Mouse (Mus musculus): Measurements from ENCODE around the gene Atp6v0c. TPM values are rescaled to one million over a fixed set of nuclear protein-coding genes. Genes with fewer than 3 reads are reported as not detected.
A peak's percentile ranks its signal among the peaks of the same experiment; 100 is the strongest.

Gene Atp6v0c
- polyA plus RNA-seq, 1 experiment from 2014 or later: 504 TPM

- 73% methylated on average over 3 of the region's 3 CpGs for WGBS
- H3K36me3 ChIP-seq (ENCODE audit: control insufficient read depth, insufficient read depth, low read length): no peaks in the 10 kb centered on the region
- peaks cover 10% of the 10 kb centered on the region; the same call in 1 of the 2 replicates for H3K4me1 ChIP-seq (ENCODE audit: control insufficient read depth, insufficient read depth, low read length)
- H3K27me3 ChIP-seq (ENCODE audit: control insufficient read depth, insufficient read depth, low read length): no peaks in the 10 kb centered on the region
- H3K9me3 ChIP-seq (replicated peaks; ENCODE audit: control insufficient read depth, low read length): no peaks in the 10 kb centered on the region
- H3K4me3 ChIP-seq (replicated peaks; ENCODE audit: low read length): no peak overlapping the region
- no peak overlapping the region for H3K9ac ChIP-seq (ENCODE audit: low read length)
- no peak overlapping the region for H3K4me2 ChIP-seq (ENCODE audit: low read depth, low read length)
- H3K27ac ChIP-seq (ENCODE audit: low read length): no peak overlapping the region
- no peak for ATAC-seq (ENCODE audit: insufficient read depth, low FRiP score)
Observed at GRCm38 (mm10) chr17:24154463-24154862, 15.0 kb downstream of the Atp6v0c start.

GRCm38 (mm10) chr17:24151890-24152563 lies 17.5 kb downstream of the Atp6v0c start:
- H3K27ac ChIP-seq (ENCODE audit: low read length): peak overlapping the region; percentile 74
- no peaks in the 10 kb centered on the region for H3K36me3 ChIP-seq (ENCODE audit: control insufficient read depth, insufficient read depth, low read length)
- H3K4me1 ChIP-seq (ENCODE audit: control insufficient read depth, insufficient read depth, low read length): peaks cover 10% of the 10 kb centered on the region; the same call in 1 of the 2 replicates
- H3K9ac ChIP-seq (ENCODE audit: low read length): peak overlapping the region; percentile 71
- H3K4me3 ChIP-seq (replicated peaks; ENCODE audit: low read length): peak overlapping the region; percentile 46
- no peaks in the 10 kb centered on the region for H3K9me3 ChIP-seq (replicated peaks; ENCODE audit: control insufficient read depth, low read length)
- peak overlapping the region; percentile 93 for H3K4me2 ChIP-seq (ENCODE audit: low read depth, low read length)
- H3K27me3 ChIP-seq (ENCODE audit: control insufficient read depth, insufficient read depth, low read length): no peaks in the 10 kb centered on the region
- peak; percentile 94 for ATAC-seq (ENCODE audit: insufficient read depth, low FRiP score)
- under 1% methylated on average over 26 of the region's 26 CpGs for WGBS

- peak overlapping the region; percentile 71 for H3K9ac ChIP-seq (ENCODE audit: low read length)
- H3K4me3 ChIP-seq (replicated peaks; ENCODE audit: low read length): peak overlapping the region; percentile 46
- WGBS: 10% methylated on average over 7 of the region's 7 CpGs
- no peaks in the 10 kb centered on the region for H3K9me3 ChIP-seq (replicated peaks; ENCODE audit: control insufficient read depth, low read length)
- no peak overlapping the region for H3K27ac ChIP-seq (ENCODE audit: low read length)
- no peaks in the 10 kb centered on the region for H3K36me3 ChIP-seq (ENCODE audit: control insufficient read depth, insufficient read depth, low read length)
- ATAC-seq (ENCODE audit: insufficient read depth, low FRiP score): no peak
- H3K4me2 ChIP-seq (ENCODE audit: low read depth, low read length): peak overlapping the region; percentile 93
- H3K4me1 ChIP-seq (ENCODE audit: control insufficient read depth, insufficient read depth, low read length): peaks cover 10% of the 10 kb centered on the region; the same call in 1 of the 2 replicates
- H3K27me3 ChIP-seq (ENCODE audit: control insufficient read depth, insufficient read depth, low read length): no peaks in the 10 kb centered on the region
Observed at GRCm38 (mm10) chr17:24151382-24151781, 18.1 kb downstream of the Atp6v0c start.

- peaks cover 10% of the 10 kb centered on the region; the same call in 1 of the 2 replicates for H3K4me1 ChIP-seq (ENCODE audit: control insufficient read depth, insufficient read depth, low read length)
- H3K4me2 ChIP-seq (ENCODE audit: low read depth, low read length): peak within 1 kb of the TSS; percentile 93
- no peaks in the 10 kb centered on the region for H3K36me3 ChIP-seq (ENCODE audit: control insufficient read depth, insufficient read depth, low read length)
- H3K4me3 ChIP-seq (replicated peaks; ENCODE audit: low read length): peak within 1 kb of the TSS; percentile 46
- 77% methylated on average over 2 of the region's 2 CpGs for WGBS
- H3K27me3 ChIP-seq (ENCODE audit: control insufficient read depth, insufficient read depth, low read length): no peaks in the 10 kb centered on the region
- H3K27ac ChIP-seq (ENCODE audit: low read length): peak within 1 kb of the TSS; percentile 65; the same call in 1 of the 2 replicates
- no peak for ATAC-seq (ENCODE audit: insufficient read depth, low FRiP score)
- no peaks in the 10 kb centered on the region for H3K9me3 ChIP-seq (replicated peaks; ENCODE audit: control insufficient read depth, low read length)
- H3K9ac ChIP-seq (ENCODE audit: low read length): peak within 1 kb of the TSS; percentile 71
Observed at GRCm38 (mm10) chr17:24150824-24151223, 18.7 kb downstream of the Atp6v0c start, which contains the start of gene Pdpk1. Gene Pdpk1, minus strand, starts transcription at chr17:24150924.

GRCm38 (mm10) chr17:24149421-24149820 lies 20.1 kb downstream of the Atp6v0c start:
- Histone ChIP-seq H3K4me3 (replicated peaks; ENCODE audit: low read length) (no peak overlapping the region), H3K27me3 (ENCODE audit: control insufficient read depth, insufficient read depth, low read length) (no peaks in the 10 kb centered on the region), H3K36me3 (ENCODE audit: control insufficient read depth, insufficient read depth, low read length) (no peaks in the 10 kb centered on the region), H3K4me2 (ENCODE audit: low read depth, low read length) (no peak overlapping the region), H3K9me3 (replicated peaks; ENCODE audit: control insufficient read depth, low read length) (no peaks in the 10 kb centered on the region), H3K4me1 (ENCODE audit: control insufficient read depth, insufficient read depth, low read length) (peaks cover 10% of the 10 kb centered on the region; the same call in 1 of the 2 replicates), H3K9ac (ENCODE audit: low read length) (no peak overlapping the region), H3K27ac (ENCODE audit: low read length) (no peak overlapping the region)
- WGBS: 85% methylated on average over 7 of the region's 7 CpGs
- no peak for ATAC-seq (ENCODE audit: insufficient read depth, low FRiP score)

GRCm38 (mm10) chr17:24142897-24143296 lies 26.6 kb downstream of the Atp6v0c start:
- no peaks in the 10 kb centered on the region for H3K27me3 ChIP-seq (ENCODE audit: control insufficient read depth, insufficient read depth, low read length)
- no peaks in the 10 kb centered on the region for H3K36me3 ChIP-seq (ENCODE audit: control insufficient read depth, insufficient read depth, low read length)
- WGBS: 34% methylated on average over 2 of the region's 2 CpGs
- H3K9me3 ChIP-seq (replicated peaks; ENCODE audit: control insufficient read depth, low read length): no peaks in the 10 kb centered on the region
- H3K27ac ChIP-seq (ENCODE audit: low read length): no peak overlapping the region
- H3K4me2 ChIP-seq (ENCODE audit: low read depth, low read length): no peak overlapping the region
- H3K4me3 ChIP-seq (replicated peaks; ENCODE audit: low read length): no peak overlapping the region
- no peak overlapping the region for H3K9ac ChIP-seq (ENCODE audit: low read length)
- peaks cover 11% of the 10 kb centered on the region for H3K4me1 ChIP-seq (ENCODE audit: control insufficient read depth, insufficient read depth, low read length)
- ATAC-seq (ENCODE audit: insufficient read depth, low FRiP score): no peak

GRCm38 (mm10) chr17:24141425-24141920 lies 28.0 kb downstream of the Atp6v0c start:
- peak; percentile 97 for ATAC-seq (ENCODE audit: insufficient read depth, low FRiP score)
- Histone ChIP-seq H3K36me3 (ENCODE audit: control insufficient read depth, insufficient read depth, low read length) (no peaks in the 10 kb centered on the region), H3K4me1 (ENCODE audit: control insufficient read depth, insufficient read depth, low read length) (peaks cover 16% of the 10 kb centered on the region), H3K9ac (ENCODE audit: low read length) (peak overlapping the region; percentile 95), H3K27ac (ENCODE audit: low read length) (peak overlapping the region; percentile 83), H3K27me3 (ENCODE audit: control insufficient read depth, insufficient read depth, low read length) (no peaks in the 10 kb centered on the region), H3K4me3 (replicated peaks; ENCODE audit: low read length) (peak overlapping the region; percentile 92), H3K4me2 (ENCODE audit: low read depth, low read length) (peak overlapping the region; percentile 89), H3K9me3 (replicated peaks; ENCODE audit: control insufficient read depth, low read length) (no peaks in the 10 kb centered on the region)
- WGBS: under 1% methylated on average over 54 of the region's 57 CpGs

GRCm38 (mm10) chr17:24140845-24141424 lies 28.6 kb downstream of the Atp6v0c start:
- peak; percentile 62 for ATAC-seq (ENCODE audit: insufficient read depth, low FRiP score)
- peak overlapping the region; percentile 89 for H3K4me2 ChIP-seq (ENCODE audit: low read depth, low read length)
- no peaks in the 10 kb centered on the region for H3K27me3 ChIP-seq (ENCODE audit: control insufficient read depth, insufficient read depth, low read length)
- peak overlapping the region; percentile 95 for H3K9ac ChIP-seq (ENCODE audit: low read length)
- H3K27ac ChIP-seq (ENCODE audit: low read length): peak overlapping the region; percentile 83
- peak overlapping the region; percentile 92 for H3K4me3 ChIP-seq (replicated peaks; ENCODE audit: low read length)
- under 1% methylated on average over 41 of the region's 43 CpGs for WGBS
- H3K4me1 ChIP-seq (ENCODE audit: control insufficient read depth, insufficient read depth, low read length): peaks cover 16% of the 10 kb centered on the region
- no peaks in the 10 kb centered on the region for H3K9me3 ChIP-seq (replicated peaks; ENCODE audit: control insufficient read depth, low read length)
- H3K36me3 ChIP-seq (ENCODE audit: control insufficient read depth, insufficient read depth, low read length): no peaks in the 10 kb centered on the region

- Histone ChIP-seq H3K36me3 (ENCODE audit: control insufficient read depth, insufficient read depth, low read length) (no peaks in the 10 kb centered on the region), H3K27me3 (ENCODE audit: control insufficient read depth, insufficient read depth, low read length) (no peaks in the 10 kb centered on the region), H3K27ac (ENCODE audit: low read length) (no peak overlapping the region), H3K4me3 (replicated peaks; ENCODE audit: low read length) (peak overlapping the region; percentile 92), H3K4me2 (ENCODE audit: low read depth, low read length) (peak overlapping the region; percentile 89), H3K4me1 (ENCODE audit: control insufficient read depth, insufficient read depth, low read length) (peaks cover 16% of the 10 kb centered on the region), H3K9ac (ENCODE audit: low read length) (peak overlapping the region; percentile 95; the same call in 1 of the 2 replicates), H3K9me3 (replicated peaks; ENCODE audit: control insufficient read depth, low read length) (no peaks in the 10 kb centered on the region)
- ATAC-seq (ENCODE audit: insufficient read depth, low FRiP score): no peak
- 82% methylated on average over 4 of the region's 4 CpGs for WGBS
Observed at GRCm38 (mm10) chr17:24139968-24140367, 29.5 kb downstream of the Atp6v0c start.
